Mouse (Mus musculus) lung, postnatal 0 days (tissue): Measurements from ENCODE around the gene 9030025P20Rik.

Experiments
- CTCF ChIP-seq: IDR thresholded peaks from 2 replicates; pipeline ENCODE4 v1.5.1; 2016; ENCODE audit warnings: antibody characterized with exemption, mild to moderate bottlenecking
- EP300 ChIP-seq: IDR thresholded peaks from 2 replicates; pipeline ENCODE4 v1.6.1; 2016; ENCODE audit warnings: antibody characterized with exemption, mild to moderate bottlenecking, control low read depth

GRCm38 (mm10) chr17:14943729-14944059 is 34.6 kb upstream of the 9030025P20Rik start:
- TF ChIP-seq CTCF (no peak), EP300 (no peak)
